Mouse (Mus musculus) cerebellum, adult 2 months (tissue): ENCODE results near the gene Cped1.

ENCODE experiments used
- CTCF ChIP-seq: fragments of 200-500 bp; IDR thresholded peaks from 2 replicates; pipeline ENCODE4 v1.5.1; 2011; ENCODE audit warnings: low read depth, mild to moderate bottlenecking, control low read depth, low read length, moderate library complexity, borderline replicate concordance; ENCODE audit not compliant: insufficient read depth
- POLR2A ChIP-seq: fragments of 200-500 bp; IDR thresholded peaks from 2 replicates; pipeline ENCODE4 v1.6.1; 2011; ENCODE audit warnings: low read length, control low read depth, borderline replicate concordance; ENCODE audit not compliant: insufficient read depth

- TF ChIP-seq POLR2A = no peak
- TF ChIP-seq CTCF = peak; percentile 30; the same call in 1 of the 2 replicates
These were observed 85.7 kb downstream of the Cped1 start for GRCm38 (mm10) chr6:22071323-22071840.
